Mouse (Mus musculus): ENCODE results near the gene Olfr314. TPM values are rescaled to one million over a fixed set of nuclear protein-coding genes. Genes with fewer than 3 reads are reported as not detected.
"Not testable (repeated sequence)": the region's sequence is repeated elsewhere in the genome, so short reads cannot be mapped to it uniquely, and the experiment has no call there.

Gene Olfr314
- polyA plus RNA-seq, 1 experiment from 2014 or later = not detected

DNA sequence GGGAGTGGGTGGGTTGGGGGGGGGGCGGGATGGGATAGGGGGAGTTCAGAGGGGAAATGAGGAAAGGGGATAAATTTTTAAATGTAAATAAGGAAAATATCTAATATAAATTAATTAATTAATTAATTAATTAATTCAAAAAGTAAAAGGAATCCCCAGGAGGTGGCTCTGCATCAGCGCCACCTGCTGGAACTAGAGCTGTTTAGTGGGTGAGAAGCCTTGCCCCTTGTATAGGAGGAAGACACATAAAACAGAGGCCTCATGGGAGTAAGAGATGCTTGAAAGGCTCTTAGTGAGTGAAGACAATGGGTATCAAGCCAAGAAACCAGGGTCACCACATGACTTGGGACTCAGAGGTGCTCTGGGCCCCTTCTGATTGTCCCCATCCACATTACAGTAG lies 13.1 kb downstream of the Olfr314 start:
- no peaks in the 10 kb centered on the region for H3K4me1 ChIP-seq
- H3K4me2 ChIP-seq (replicated peaks) = no peak overlapping the region
- H3K4me3 ChIP-seq (replicated peaks) = no peak overlapping the region
- no peak overlapping the region for H3K9ac ChIP-seq
- no peaks in the 10 kb centered on the region for H3K9me3 ChIP-seq (replicated peaks)
- 83% methylated on average over 2 of the region's 2 CpGs for WGBS
- no peak for ATAC-seq (ENCODE audit: insufficient number of reproducible peaks, low FRiP score, low TSS enrichment, low read depth)
- H3K27ac ChIP-seq (replicated peaks) = no peak overlapping the region
- H3K36me3 ChIP-seq = no peaks in the 10 kb centered on the region
- no peaks in the 10 kb centered on the region for H3K27me3 ChIP-seq

DNA sequence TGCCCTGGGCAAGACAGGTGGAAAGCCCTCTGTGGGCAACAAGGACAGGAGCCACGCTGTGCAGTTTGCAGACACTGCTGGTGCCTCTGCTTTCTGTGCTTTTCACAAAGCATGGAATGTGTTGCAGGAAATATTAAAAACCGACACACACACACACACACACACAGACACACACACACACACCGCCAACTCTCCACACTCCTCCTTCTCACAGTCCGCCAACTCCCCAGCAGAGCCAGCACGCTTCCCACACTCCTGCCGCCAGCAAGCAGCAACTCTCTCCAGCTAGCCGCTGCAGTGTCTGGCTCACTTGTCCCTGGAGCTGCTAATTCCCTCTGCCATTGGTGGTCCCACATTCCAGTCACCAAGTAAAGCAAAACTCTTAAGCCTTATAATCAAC lies 14.1 kb downstream of the Olfr314 start:
- H3K4me2 ChIP-seq (replicated peaks) = no peak overlapping the region
- H3K27ac ChIP-seq (replicated peaks) = no peak overlapping the region
- H3K4me3 ChIP-seq (replicated peaks) = no peak overlapping the region
- H3K9ac ChIP-seq = no peak overlapping the region
- H3K36me3 ChIP-seq = no peaks in the 10 kb centered on the region
- ATAC-seq (ENCODE audit: insufficient number of reproducible peaks, low FRiP score, low TSS enrichment, low read depth) = no peak
- no peaks in the 10 kb centered on the region for H3K9me3 ChIP-seq (replicated peaks)
- WGBS = 65% methylated on average over 7 of the region's 7 CpGs
- H3K4me1 ChIP-seq = peaks cover 2% of the 10 kb centered on the region; the same call in 1 of the 2 replicates
- H3K27me3 ChIP-seq = no peaks in the 10 kb centered on the region

DNA sequence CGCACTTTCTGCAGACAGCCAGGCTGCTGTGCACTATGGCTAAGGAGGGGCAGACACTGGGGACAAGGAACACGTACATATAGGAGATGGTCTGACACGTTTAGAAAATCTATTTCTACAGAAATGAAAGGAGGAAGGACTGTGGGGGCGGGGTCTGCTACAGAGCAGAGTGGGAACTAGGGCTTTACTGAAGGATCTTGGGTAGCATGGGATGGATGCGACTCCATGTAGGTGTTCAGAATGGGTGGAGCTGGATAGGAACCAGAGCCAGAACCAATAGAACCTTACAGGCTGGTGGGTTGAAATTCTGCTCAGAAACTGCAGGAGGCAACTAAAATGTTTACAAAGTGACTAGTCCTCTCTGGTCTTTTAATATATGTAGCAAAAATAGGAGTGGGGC lies 17.0 kb downstream of the Olfr314 start:
- Histone ChIP-seq H3K9ac (no peak overlapping the region), H3K4me1 (peaks cover 4% of the 10 kb centered on the region; the same call in 1 of the 2 replicates), H3K27me3 (no peaks in the 10 kb centered on the region; the same call in 1 of the 2 replicates), H3K4me3 (replicated peaks) (no peak overlapping the region), H3K4me2 (replicated peaks) (no peak overlapping the region), H3K27ac (replicated peaks) (no peak overlapping the region), H3K36me3 (no peaks in the 10 kb centered on the region), H3K9me3 (replicated peaks) (no peaks in the 10 kb centered on the region)
- 78% methylated on average over 5 of the region's 5 CpGs for WGBS
- ATAC-seq (ENCODE audit: insufficient number of reproducible peaks, low FRiP score, low TSS enrichment, low read depth) = no peak

DNA sequence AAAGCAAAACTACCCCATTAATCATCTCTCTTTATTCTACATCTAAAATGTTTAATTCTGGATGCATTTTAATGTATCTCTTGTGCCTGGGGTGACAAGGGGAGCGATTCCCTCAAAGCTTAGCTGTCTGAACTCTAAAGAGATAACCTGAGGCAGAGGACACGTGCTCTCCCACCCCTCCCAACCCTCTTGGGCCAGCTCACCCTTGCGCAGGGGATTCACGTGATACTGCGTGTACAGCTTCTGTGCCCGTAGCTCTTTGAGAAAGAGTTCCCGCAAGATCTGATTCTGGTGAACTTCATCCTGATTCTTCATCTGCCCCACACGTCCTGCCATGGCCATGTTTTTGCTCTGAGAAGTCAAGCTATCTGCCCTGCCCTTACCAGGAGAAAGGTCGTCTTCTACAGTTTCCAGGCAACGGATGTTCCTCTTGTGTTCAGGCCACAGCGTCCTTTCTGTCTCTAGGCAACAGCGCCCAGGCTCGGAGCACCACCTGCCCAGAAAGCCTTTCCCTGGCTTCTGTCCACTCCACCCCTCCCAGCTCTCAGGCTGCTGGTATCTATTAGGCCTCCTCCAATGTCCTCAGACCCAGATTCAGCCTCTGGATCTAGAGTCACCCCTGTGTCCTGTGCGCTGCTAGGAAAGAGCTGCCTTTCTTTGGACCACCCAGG lies 18.9 kb downstream of the Olfr314 start, which contains the start of gene Fam183b:
Gene Fam183b (minus strand): TSS at position 403 of the 671 bp plus-strand sequence.
- no peak for ATAC-seq (ENCODE audit: insufficient number of reproducible peaks, low FRiP score, low TSS enrichment, low read depth)
- peaks cover 4% of the 10 kb centered on the region; the same call in 1 of the 2 replicates for H3K4me1 ChIP-seq
- H3K27me3 ChIP-seq = no peaks in the 10 kb centered on the region; the same call in 1 of the 2 replicates
- 36% methylated on average over 14 of the region's 14 CpGs for WGBS
- H3K9me3 ChIP-seq (replicated peaks) = no peaks in the 10 kb centered on the region
- H3K9ac ChIP-seq = no peak within 1 kb of the TSS
- H3K4me3 ChIP-seq (replicated peaks) = no peak within 1 kb of the TSS
- no peak within 1 kb of the TSS for H3K4me2 ChIP-seq (replicated peaks)
- H3K27ac ChIP-seq (replicated peaks) = no peak within 1 kb of the TSS
- H3K36me3 ChIP-seq = no peaks in the 10 kb centered on the region

DNA sequence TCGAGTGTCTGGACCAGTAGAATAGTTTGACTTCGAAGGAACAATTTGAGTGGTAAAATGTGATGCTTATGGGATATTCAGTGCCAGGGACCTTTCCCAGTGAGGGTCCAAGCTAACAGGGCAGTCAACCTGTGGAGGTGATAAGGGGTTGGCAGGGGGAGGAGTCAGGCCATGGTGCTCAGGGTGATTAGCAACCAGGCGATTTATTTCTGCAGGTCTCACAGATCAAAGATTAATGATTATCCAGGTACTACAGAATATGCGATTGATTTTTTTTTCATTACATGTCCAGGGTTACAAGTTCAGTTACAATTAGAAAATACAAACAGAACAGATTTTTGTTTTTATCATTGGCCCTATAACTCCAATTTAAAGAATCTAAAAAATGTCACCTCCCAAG lies 21.1 kb downstream of the Olfr314 start:
- 73% methylated on average over 4 of the region's 4 CpGs for WGBS
- Histone ChIP-seq H3K36me3 (no peaks in the 10 kb centered on the region), H3K4me1 (peaks cover 4% of the 10 kb centered on the region; the same call in 1 of the 2 replicates), H3K27me3 (no peaks in the 10 kb centered on the region; the same call in 1 of the 2 replicates), H3K4me3 (replicated peaks) (no peak overlapping the region), H3K9ac (no peak overlapping the region), H3K27ac (replicated peaks) (no peak overlapping the region), H3K9me3 (replicated peaks) (no peaks in the 10 kb centered on the region), H3K4me2 (replicated peaks) (no peak overlapping the region)
- no peak for ATAC-seq (ENCODE audit: insufficient number of reproducible peaks, low FRiP score, low TSS enrichment, low read depth)

DNA sequence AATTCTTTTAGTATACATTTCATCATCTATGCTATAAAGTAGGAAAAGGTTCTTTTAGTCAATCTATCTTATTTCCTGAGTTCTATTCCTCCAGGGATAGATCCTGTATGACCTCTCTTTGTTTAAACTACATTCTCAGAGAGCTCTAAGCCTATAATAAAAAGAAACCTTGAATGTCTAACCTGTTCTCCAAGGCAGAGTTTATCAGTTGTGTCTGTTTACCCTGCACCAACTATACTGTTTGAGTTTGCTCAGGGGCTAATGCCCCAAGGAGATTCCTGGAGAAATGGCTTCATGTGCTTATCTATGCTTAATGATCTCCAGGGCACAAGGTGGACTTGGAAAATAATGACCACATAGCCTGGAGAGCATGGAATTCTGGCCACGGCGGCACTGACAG lies 21.6 kb downstream of the Olfr314 start:
- no peak overlapping the region for H3K4me3 ChIP-seq (replicated peaks)
- no peaks in the 10 kb centered on the region for H3K9me3 ChIP-seq (replicated peaks)
- H3K4me1 ChIP-seq = peaks cover 4% of the 10 kb centered on the region; the same call in 1 of the 2 replicates
- H3K27me3 ChIP-seq = no peaks in the 10 kb centered on the region; the same call in 1 of the 2 replicates
- no peak overlapping the region for H3K27ac ChIP-seq (replicated peaks)
- H3K9ac ChIP-seq = no peak overlapping the region
- H3K36me3 ChIP-seq = no peaks in the 10 kb centered on the region
- WGBS = 80% methylated on average over 2 of the region's 2 CpGs
- H3K4me2 ChIP-seq (replicated peaks) = no peak overlapping the region
- no peak for ATAC-seq (ENCODE audit: insufficient number of reproducible peaks, low FRiP score, low TSS enrichment, low read depth)

DNA sequence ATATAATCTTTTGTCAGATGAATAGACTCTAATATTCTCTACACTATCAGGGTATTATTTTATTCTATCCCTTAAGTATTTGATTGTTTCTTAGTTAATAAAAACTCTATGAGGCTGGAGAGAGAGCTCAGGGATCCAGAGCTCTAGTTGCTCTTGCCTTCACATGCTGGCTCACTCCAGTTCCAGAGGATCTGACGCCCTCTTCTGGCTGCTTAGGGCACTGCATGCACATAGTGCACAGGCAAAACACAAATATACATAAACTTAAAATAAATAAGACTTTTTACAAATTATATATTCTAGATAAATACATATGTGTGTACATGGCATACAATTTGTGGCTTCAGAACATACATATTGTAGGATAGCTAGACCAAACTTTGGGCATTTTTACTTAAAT lies 29.2 kb downstream of the Olfr314 start:
- Histone ChIP-seq H3K27me3 (no peaks in the 10 kb centered on the region), H3K4me1 (no peaks in the 10 kb centered on the region), H3K27ac (replicated peaks) (no peak overlapping the region), H3K9ac (no peak overlapping the region), H3K9me3 (replicated peaks) (no peaks in the 10 kb centered on the region), H3K4me2 (replicated peaks) (no peak overlapping the region), H3K4me3 (replicated peaks) (no peak overlapping the region), H3K36me3 (no peaks in the 10 kb centered on the region)
- no peak for ATAC-seq (ENCODE audit: insufficient number of reproducible peaks, low FRiP score, low TSS enrichment, low read depth)
- 6% methylated on average over 1 of the region's 1 CpGs for WGBS

DNA sequence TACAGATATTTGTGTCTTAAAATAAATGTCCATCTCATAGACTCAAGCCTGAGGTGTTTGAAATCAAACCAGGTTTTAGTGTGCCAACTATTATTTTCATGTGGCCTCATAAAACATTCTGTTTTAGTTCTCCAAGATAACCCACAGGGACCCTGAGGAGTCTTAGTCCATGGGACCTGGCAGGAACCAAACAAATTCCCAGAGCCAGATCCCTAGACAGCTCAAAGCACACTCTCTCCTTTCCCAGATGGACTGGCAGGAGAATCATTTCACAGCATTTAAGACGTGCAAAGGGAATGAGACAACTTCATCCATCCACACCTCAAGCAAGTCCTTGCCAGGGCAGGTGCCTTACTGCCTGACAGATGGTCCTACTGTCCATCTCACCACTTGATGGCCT lies 31.9 kb downstream of the Olfr314 start, which contains the start of gene Olfr313:
Gene Olfr313 (plus strand): TSS at position 301 of the 400 bp plus-strand sequence.
- not testable (repeated sequence) for H3K9me3 ChIP-seq (replicated peaks); H3K9ac ChIP-seq; H3K27me3 ChIP-seq; H3K4me2 ChIP-seq (replicated peaks); H3K36me3 ChIP-seq; H3K4me1 ChIP-seq; ATAC-seq (ENCODE audit: insufficient number of reproducible peaks, low FRiP score, low TSS enrichment, low read depth); H3K4me3 ChIP-seq (replicated peaks); H3K27ac ChIP-seq (replicated peaks)
- WGBS = 48% methylated on average over 1 of the region's 1 CpGs

DNA sequence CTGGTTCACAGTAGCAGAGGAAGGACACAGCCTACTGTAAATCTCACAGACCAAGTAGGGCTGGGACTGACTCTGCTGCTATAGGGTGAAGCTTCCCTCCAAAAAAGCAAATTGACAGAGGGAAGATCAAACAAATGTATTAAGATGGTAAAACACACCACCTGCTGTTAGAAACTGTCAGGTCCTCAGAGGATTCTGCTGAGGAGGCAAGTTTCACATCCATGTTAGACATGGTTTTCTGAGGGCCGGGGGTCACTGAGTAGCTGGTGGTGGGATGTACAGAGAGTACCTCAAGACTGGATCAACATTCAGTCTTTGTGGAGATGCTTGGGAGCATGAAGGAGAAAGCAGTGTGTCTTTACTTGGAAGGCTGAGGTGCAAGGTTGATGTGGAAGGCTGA lies 32.9 kb downstream of the Olfr314 start:
- Histone ChIP-seq H3K9ac (no peak overlapping the region), H3K27me3 (no peaks in the 10 kb centered on the region)
- WGBS = 85% methylated on average over 1 of the region's 1 CpGs

DNA sequence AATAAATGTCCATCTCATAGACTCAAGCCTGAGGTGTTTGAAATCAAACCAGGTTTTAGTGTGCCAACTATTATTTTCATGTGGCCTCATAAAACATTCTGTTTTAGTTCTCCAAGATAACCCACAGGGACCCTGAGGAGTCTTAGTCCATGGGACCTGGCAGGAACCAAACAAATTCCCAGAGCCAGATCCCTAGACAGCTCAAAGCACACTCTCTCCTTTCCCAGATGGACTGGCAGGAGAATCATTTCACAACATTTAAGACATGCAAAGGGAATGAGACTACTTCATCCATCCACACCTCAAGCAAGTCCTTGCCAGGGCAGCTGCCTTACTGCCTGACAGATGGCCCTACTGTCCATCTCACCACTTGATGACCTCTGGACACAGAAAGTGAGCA lies 46.2 kb downstream of the Olfr314 start, which contains the start of gene Olfr312:
Gene Olfr312 (plus strand): TSS at position 301 of the 400 bp plus-strand sequence.
- not testable (repeated sequence) for H3K4me3 ChIP-seq (replicated peaks); H3K9me3 ChIP-seq (replicated peaks); H3K4me1 ChIP-seq; H3K36me3 ChIP-seq; H3K27me3 ChIP-seq; H3K9ac ChIP-seq; H3K27ac ChIP-seq (replicated peaks); ATAC-seq (ENCODE audit: insufficient number of reproducible peaks, low FRiP score, low TSS enrichment, low read depth); H3K4me2 ChIP-seq (replicated peaks)

More for the DNA sequence above, 32.9 kb downstream of the Olfr314 start:
- Histone ChIP-seq H3K27ac (replicated peaks) (no peak overlapping the region), H3K4me2 (replicated peaks) (no peak overlapping the region), H3K4me3 (replicated peaks) (no peak overlapping the region), H3K9me3 (replicated peaks) (no peaks in the 10 kb centered on the region), H3K36me3 (no peaks in the 10 kb centered on the region), H3K4me1 (no peaks in the 10 kb centered on the region)
- no peak for ATAC-seq (ENCODE audit: insufficient number of reproducible peaks, low FRiP score, low TSS enrichment, low read depth)

DNA sequence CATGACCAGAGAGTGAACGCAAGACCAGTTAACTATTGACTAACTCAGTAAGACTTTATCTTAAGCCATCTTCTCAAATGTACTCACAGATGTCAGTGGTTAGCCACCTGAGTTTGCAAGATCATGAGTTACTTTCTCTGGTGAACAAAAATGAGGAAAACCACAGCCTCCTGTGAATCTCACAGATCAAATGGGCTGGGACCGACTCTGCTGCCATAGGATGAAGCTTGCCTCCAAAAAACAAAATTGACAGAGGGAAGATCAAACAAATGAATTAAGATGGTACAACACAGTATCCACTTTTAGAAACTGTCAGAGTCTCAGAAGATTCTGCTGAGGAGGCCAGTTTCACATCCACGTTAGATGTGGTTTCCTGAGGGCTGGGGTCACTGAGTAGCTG lies 47.0 kb downstream of the Olfr314 start:
- Histone ChIP-seq H3K9ac (no peak overlapping the region), H3K4me1 (no peaks in the 10 kb centered on the region), H3K27me3 (no peaks in the 10 kb centered on the region), H3K36me3 (no peaks in the 10 kb centered on the region), H3K4me3 (replicated peaks) (no peak overlapping the region), H3K4me2 (replicated peaks) (no peak overlapping the region), H3K9me3 (replicated peaks) (no peaks in the 10 kb centered on the region), H3K27ac (replicated peaks) (no peak overlapping the region)
- whole genome bisulfite sequencing = 62% methylated on average over 3 of the region's 3 CpGs
- ATAC-seq (ENCODE audit: insufficient number of reproducible peaks, low FRiP score, low TSS enrichment, low read depth) = no peak

DNA sequence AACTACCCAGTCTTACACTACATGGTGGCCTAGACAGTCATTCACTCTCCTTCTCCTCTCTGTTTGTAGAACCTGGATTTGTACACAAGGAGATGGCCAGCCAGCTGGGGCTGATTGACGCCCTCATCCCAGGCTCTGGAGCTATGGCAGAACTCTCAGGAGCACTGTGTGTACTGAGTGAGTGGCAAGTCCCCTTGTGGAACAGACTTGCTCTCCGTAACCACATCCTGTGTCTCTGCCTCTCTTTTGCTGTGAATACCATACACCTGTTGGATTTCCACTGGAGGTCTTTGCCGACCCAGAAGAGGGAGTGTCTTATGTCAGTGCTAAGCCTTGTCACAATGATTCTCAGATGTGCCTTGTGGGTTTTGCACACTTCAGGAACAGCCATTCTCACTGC lies 49.8 kb downstream of the Olfr314 start:
- H3K36me3 ChIP-seq; H3K4me3 ChIP-seq (replicated peaks); ATAC-seq (ENCODE audit: insufficient number of reproducible peaks, low FRiP score, low TSS enrichment, low read depth); H3K4me1 ChIP-seq; H3K27ac ChIP-seq (replicated peaks); H3K4me2 ChIP-seq (replicated peaks); H3K9me3 ChIP-seq (replicated peaks); H3K27me3 ChIP-seq; H3K9ac ChIP-seq: not testable (repeated sequence)
- 61% methylated on average over 3 of the region's 3 CpGs for WGBS
